Mouse (Mus musculus) bone marrow macrophage, adult 2 months (primary cell): ENCODE data around the gene Chpf.

ENCODE experiments used
- CTCF ChIP-seq: IDR thresholded peaks from 2 replicates; pipeline ENCODE4 v1.5.1; 2012; ENCODE audit warnings: low read depth, mild to moderate bottlenecking, low read length, moderate library complexity
- POLR2A ChIP-seq: IDR thresholded peaks from 2 replicates; pipeline ENCODE4 v1.6.1; 2012; ENCODE audit warnings: mild to moderate bottlenecking, low read depth, low read length, borderline replicate concordance

GRCm38 (mm10) chr1:75501905-75502304 lies 22.8 kb upstream of the Chpf start:
- TF ChIP-seq POLR2A: no peak
- TF ChIP-seq CTCF: no peak
